In genomic region chr2:148408761-148409120, GRCm38 (mm10) we compare ENCODE assay signal across 9 mouse cellular contexts. TPM values are rescaled to one million over a fixed set of nuclear protein-coding genes. Genes with fewer than 3 reads are reported as not detected.
DNase-seq lines count a peak whose midpoint lies in the region; ATAC-seq lines count a peak whose summit lies in the region.
"Had no signal": no experiment of that assay in that cellular context is flagged by ENCODE, and none has a peak within 500 bp of the region (broad histone marks: within the 10 kb centered on the region; RNA-seq: fewer than 3 reads in every experiment).

No protein-coding gene starts in this region.

- no peak overlapping the region for H3K27ac ChIP-seq in heart, embryonic 13.5 days (replicated peaks)
- H3K27ac ChIP-seq in midbrain, embryonic 12.5 days (replicated peaks), result no peak overlapping the region
- H3K27ac ChIP-seq in midbrain, embryonic 10.5 days (replicated peaks), result no peak overlapping the region
- no peak overlapping the region for H3K27ac ChIP-seq in limb, embryonic 13.5 days
- H3K27ac ChIP-seq in stomach, embryonic 16.5 days (ENCODE audit: low read length), result peak overlapping the region; percentile 56; the same call in 1 of the 2 replicates

- intact Hi-C loops in heart, postnatal 25 days (cut with DNase I), result loop anchor here (5.0 kb wide), 5 partner anchors 129 to 249 kb away; no protein-coding TSS in a partner anchor

- peak overlapping the region; percentile 54 for H3K4me3 ChIP-seq in heart, embryonic 13.5 days
- H3K4me3 ChIP-seq in midbrain, embryonic 12.5 days, result no peak overlapping the region
- no peak overlapping the region for H3K4me3 ChIP-seq in midbrain, embryonic 10.5 days
- no peak overlapping the region for H3K4me3 ChIP-seq in limb, embryonic 13.5 days
- peak overlapping the region; percentile 49; the same call in 1 of the 2 replicates for H3K4me3 ChIP-seq in stomach, embryonic 16.5 days (replicated peaks; ENCODE audit: low read length)
- H3K4me3 ChIP-seq: erythroblast, embryonic 14.5 days had no signal

- peaks cover 29% of the 10 kb centered on the region for H3K4me1 ChIP-seq in heart, embryonic 13.5 days
- peaks cover 24% of the 10 kb centered on the region for H3K4me1 ChIP-seq in midbrain, embryonic 12.5 days
- H3K4me1 ChIP-seq in midbrain, embryonic 10.5 days, result peaks cover 33% of the 10 kb centered on the region
- peaks cover 28% of the 10 kb centered on the region for H3K4me1 ChIP-seq in limb, embryonic 13.5 days
- H3K4me1 ChIP-seq in stomach, embryonic 16.5 days (ENCODE audit: control insufficient read depth, insufficient read depth, low read length), result peaks cover 6% of the 10 kb centered on the region

- H3K9ac ChIP-seq in heart, embryonic 13.5 days, result peak overlapping the region; percentile 76
- H3K9ac ChIP-seq in midbrain, embryonic 12.5 days (replicated peaks), result no peak overlapping the region
- no peak overlapping the region for H3K9ac ChIP-seq in limb, embryonic 13.5 days
- H3K9ac ChIP-seq in stomach, embryonic 16.5 days (ENCODE audit: low read length), result 0 out of 2 replicates have a peak overlapping the region, but pooled peaks have one; percentile 68

- H3K9me3 ChIP-seq in heart, embryonic 13.5 days, result peaks cover 3% of the 10 kb centered on the region; the same call in 1 of the 2 replicates
- no peaks in the 10 kb centered on the region for H3K9me3 ChIP-seq in midbrain, embryonic 12.5 days
- H3K9me3 ChIP-seq in midbrain, embryonic 10.5 days (replicated peaks), result no peaks in the 10 kb centered on the region
- H3K9me3 ChIP-seq in limb, embryonic 13.5 days, result no peaks in the 10 kb centered on the region
- H3K9me3 ChIP-seq in stomach, embryonic 16.5 days (replicated peaks; ENCODE audit: control insufficient read depth, low read length), result no peaks in the 10 kb centered on the region

- H3K4me2 ChIP-seq in heart, embryonic 13.5 days, result peak overlapping the region; percentile 74
- H3K4me2 ChIP-seq in midbrain, embryonic 12.5 days (replicated peaks), result no peak overlapping the region
- peak overlapping the region; percentile 80 for H3K4me2 ChIP-seq in limb, embryonic 13.5 days (replicated peaks)
- H3K4me2 ChIP-seq in stomach, embryonic 16.5 days (ENCODE audit: low read depth, low read length), result peak overlapping the region; percentile 72

- ATAC-seq in heart, embryonic 13.5 days (ENCODE audit: extremely low read depth, insufficient number of reproducible peaks, low FRiP score, low TSS enrichment), result no peak
- ATAC-seq in midbrain, embryonic 12.5 days (ENCODE audit: low FRiP score, low read depth), result peak; percentile 4; the same call in 1 of the 2 replicates
- ATAC-seq in limb, embryonic 13.5 days (ENCODE audit: low FRiP score, low read depth), result peak; percentile 4; the same call in 1 of the 2 replicates
- ATAC-seq in stomach, embryonic 16.5 days (ENCODE audit: insufficient read depth, low FRiP score), result no peak

- WGBS in heart, embryonic 13.5 days, result 18% methylated on average over 6 of the region's 6 CpGs
- WGBS in midbrain, embryonic 12.5 days, result 9% methylated on average over 6 of the region's 6 CpGs
- 10% methylated on average over 6 of the region's 6 CpGs for WGBS in midbrain, embryonic 10.5 days
- 21% methylated on average over 6 of the region's 6 CpGs for WGBS in limb, embryonic 13.5 days
- 32% methylated on average over 6 of the region's 6 CpGs for WGBS in stomach, embryonic 16.5 days

- peaks cover 40% of the 10 kb centered on the region for H3K27me3 ChIP-seq in heart, embryonic 13.5 days (replicated peaks)
- H3K27me3 ChIP-seq in midbrain, embryonic 12.5 days, result peaks cover 56% of the 10 kb centered on the region
- H3K27me3 ChIP-seq in midbrain, embryonic 10.5 days (ENCODE audit: low read depth, poor library complexity, severe bottlenecking), result peaks cover 56% of the 10 kb centered on the region
- peaks cover 56% of the 10 kb centered on the region for H3K27me3 ChIP-seq in limb, embryonic 13.5 days
- H3K27me3 ChIP-seq in stomach, embryonic 16.5 days (ENCODE audit: control insufficient read depth, insufficient read depth, low read length), result peaks cover 11% of the 10 kb centered on the region

- H3K36me3 ChIP-seq in heart, embryonic 13.5 days, result no peaks in the 10 kb centered on the region
- H3K36me3 ChIP-seq in midbrain, embryonic 12.5 days, result no peaks in the 10 kb centered on the region
- H3K36me3 ChIP-seq in midbrain, embryonic 10.5 days, result no peaks in the 10 kb centered on the region
- no peaks in the 10 kb centered on the region for H3K36me3 ChIP-seq in limb, embryonic 13.5 days
- H3K36me3 ChIP-seq in stomach, embryonic 16.5 days (ENCODE audit: control insufficient read depth, insufficient read depth, low read length), result no peaks in the 10 kb centered on the region

- no peak for DNase-seq in heart, postnatal 25 days (ENCODE audit: low spot score)
- DNase-seq in midbrain, embryonic 10.5 days (ENCODE audit: low spot score), result no peak
- DNase-seq in adipocyte (ENCODE audit: low spot score), result no peak
- no peak for DNase-seq in adrenal gland, adult 18-20 months (ENCODE audit: low spot score in 2 of 2)

RNA-seq across cellular contexts. Expression of gene Thbd, which starts 0.8 kb away (rescaled TPM):
- 13.3 and 16.6 TPM in 2 replicates for polyA plus RNA-seq in heart, embryonic 13.5 days (2015; fragmentation: Nextera tagmentation; extraction: Ambion mirVana)
- total RNA-seq in heart, postnatal 25 days (2021), result 10 to 100 TPM; 41.8 to 57.1 TPM
- 11.9 and 23.5 TPM in 2 replicates for polyA plus RNA-seq in midbrain, embryonic 12.5 days (2016; fragmentation: Nextera tagmentation; extraction: Ambion mirVana)
- polyA plus RNA-seq in midbrain, embryonic 10.5 days (2016; fragmentation: Nextera tagmentation; extraction: Ambion mirVana), result 8.2 and 13.0 TPM in 2 replicates
- 12.0 and 13.4 TPM in 2 replicates for polyA plus RNA-seq in limb, embryonic 13.5 days (2015; fragmentation: Nextera tagmentation; extraction: Ambion mirVana)
- polyA plus RNA-seq in stomach, embryonic 16.5 days (2015; fragmentation: Nextera tagmentation; extraction: Ambion mirVana), result 33.7 and 37.3 TPM in 2 replicates
- 10 to 100 TPM; 31.2 to 46.2 TPM for total RNA-seq in adrenal gland, adult 18-20 months (2021)
- polyA plus RNA-seq: erythroblast, embryonic 14.5 days had no signal

RNA-seq across cellular contexts. Expression of gene Sstr4, which starts 13.6 kb away (rescaled TPM):
- polyA plus RNA-seq in heart, embryonic 13.5 days (2015; fragmentation: Nextera tagmentation; extraction: Ambion mirVana), result 0.94 and 1.3 TPM in 2 replicates
- 1 to 10 TPM; 1.0 to 1.2 TPM for total RNA-seq in heart, postnatal 25 days (2021)
- polyA plus RNA-seq in midbrain, embryonic 12.5 days (2016; fragmentation: Nextera tagmentation; extraction: Ambion mirVana), result 1.5 and 2.4 TPM in 2 replicates
- 0.51 and 0.86 TPM in 2 replicates for polyA plus RNA-seq in midbrain, embryonic 10.5 days (2016; fragmentation: Nextera tagmentation; extraction: Ambion mirVana)
- polyA plus RNA-seq in limb, embryonic 13.5 days (2015; fragmentation: Nextera tagmentation; extraction: Ambion mirVana), result 2.0 and 2.5 TPM in 2 replicates
- 2.7 and 3.3 TPM in 2 replicates for polyA plus RNA-seq in stomach, embryonic 16.5 days (2015; fragmentation: Nextera tagmentation; extraction: Ambion mirVana)
- total RNA-seq in adrenal gland, adult 18-20 months (2021), result under 1 TPM in 1 of 2 experiments, not detected in 1; 0.35 TPM
- polyA plus RNA-seq: erythroblast, embryonic 14.5 days had no signal

RNA-seq across cellular contexts. Expression of gene Cd93, which starts 34.6 kb away (rescaled TPM):
- polyA plus RNA-seq in heart, embryonic 13.5 days (2015; fragmentation: Nextera tagmentation; extraction: Ambion mirVana), result 24.4 and 25.3 TPM in 2 replicates
- total RNA-seq in heart, postnatal 25 days (2021), result 10 to 100 TPM; 70.2 to 74.9 TPM
- polyA plus RNA-seq in midbrain, embryonic 12.5 days (2016; fragmentation: Nextera tagmentation; extraction: Ambion mirVana), result 6.3 and 6.5 TPM in 2 replicates
- 4.7 and 5.5 TPM in 2 replicates for polyA plus RNA-seq in midbrain, embryonic 10.5 days (2016; fragmentation: Nextera tagmentation; extraction: Ambion mirVana)
- polyA plus RNA-seq in limb, embryonic 13.5 days (2015; fragmentation: Nextera tagmentation; extraction: Ambion mirVana), result 8.2 and 8.6 TPM in 2 replicates
- 11.6 and 11.7 TPM in 2 replicates for polyA plus RNA-seq in stomach, embryonic 16.5 days (2015; fragmentation: Nextera tagmentation; extraction: Ambion mirVana)
- 10 to 100 TPM; 17.0 to 30.3 TPM for total RNA-seq in adrenal gland, adult 18-20 months (2021)

Comparison
In these comparisons a context has a peak if more than half of its experiments do, and no peak if none do; other contexts are left out.
1. ATAC-seq: peak in midbrain, embryonic 12.5 days (single experiment) and limb, embryonic 13.5 days (single experiment); none in heart, embryonic 13.5 days (single experiment) and stomach, embryonic 16.5 days (single experiment).
2. H3K4me3 ChIP-seq: peak in heart, embryonic 13.5 days (single experiment) and stomach, embryonic 16.5 days (single experiment); none in midbrain, embryonic 12.5 days (single experiment), midbrain, embryonic 10.5 days (single experiment) and limb, embryonic 13.5 days (single experiment).
3. H3K9ac ChIP-seq: peak in heart, embryonic 13.5 days (single experiment) and stomach, embryonic 16.5 days (single experiment); none in midbrain, embryonic 12.5 days (single experiment) and limb, embryonic 13.5 days (single experiment).